Mouse (Mus musculus): ENCODE measurements around the gene Negr1.
A peak's percentile ranks its signal among the peaks of the same experiment; 100 is the strongest.

Gene Negr1

DNA sequence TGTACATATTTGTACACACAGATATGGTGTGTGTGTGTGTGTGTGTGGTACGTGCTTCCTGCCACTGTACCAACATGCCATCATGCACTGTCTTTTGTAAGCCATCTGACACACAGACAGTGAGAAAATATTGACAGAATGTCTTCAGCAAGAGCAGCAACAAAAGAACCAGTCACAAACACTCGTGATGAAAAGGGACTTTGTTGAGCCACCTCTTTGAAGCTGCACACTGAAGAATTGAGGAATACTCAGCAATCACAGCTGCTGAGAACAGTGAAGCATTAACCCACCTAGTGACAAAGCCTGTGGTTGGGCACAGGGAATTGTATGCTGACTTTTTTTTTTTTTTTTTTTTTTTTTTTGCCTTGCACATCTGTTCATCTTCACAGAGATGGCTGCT is 558.3 kb downstream of the Negr1 start:
- DNase-seq = no peak

DNA sequence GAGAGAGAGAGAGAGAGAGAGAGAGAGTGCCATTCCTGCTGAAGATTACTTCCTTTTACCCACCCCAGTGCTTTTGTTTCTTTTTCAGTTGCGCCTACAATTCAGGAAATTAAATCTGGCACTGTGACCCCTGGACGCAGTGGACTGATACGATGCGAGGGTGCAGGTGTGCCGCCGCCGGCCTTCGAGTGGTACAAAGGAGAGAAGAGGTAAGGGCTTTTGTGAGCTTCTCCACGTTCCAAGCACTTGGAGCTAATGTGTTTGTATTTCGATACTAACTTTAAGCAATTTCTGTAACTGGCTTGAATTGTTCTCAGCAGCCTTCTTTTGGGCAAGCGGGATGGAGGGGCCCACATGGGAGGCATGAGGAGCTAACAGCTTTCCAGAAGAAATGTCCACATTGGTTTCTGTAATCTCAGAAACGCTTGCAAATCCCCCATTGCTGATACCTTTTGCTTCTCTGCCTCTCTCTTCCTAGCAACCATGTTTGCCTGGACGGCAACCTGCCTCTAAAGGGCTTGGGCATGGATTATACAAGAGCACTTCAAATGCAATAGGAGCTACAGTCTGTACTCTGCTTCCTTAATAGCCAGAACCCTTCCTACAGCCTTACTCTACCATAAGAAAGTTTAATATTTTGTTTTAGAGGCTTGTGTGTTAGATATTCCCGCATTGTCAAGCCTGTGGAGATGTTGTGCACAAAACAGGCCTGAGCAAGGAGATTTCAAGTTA is 584.7 kb downstream of the Negr1 start:
- DNase-seq = no peak

DNA sequence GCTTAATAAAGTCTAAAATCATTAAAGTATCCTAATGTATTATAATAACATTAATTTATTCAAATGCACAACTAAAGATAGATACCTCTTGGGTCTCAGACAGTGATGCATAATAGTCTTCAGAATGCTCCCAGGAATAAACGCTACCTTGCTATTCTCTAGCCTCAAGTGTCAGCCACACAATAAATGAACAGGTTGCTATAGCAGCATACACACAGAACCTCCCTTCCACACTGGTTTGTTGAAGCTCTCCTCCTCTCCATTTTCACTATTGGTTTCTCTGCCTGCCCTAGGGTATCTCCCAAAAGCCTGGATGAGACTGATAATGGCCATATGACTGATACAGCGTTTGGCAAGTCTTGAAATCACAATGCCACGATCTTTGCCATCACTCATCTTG is 593.3 kb downstream of the Negr1 start:
- DNase-seq = no peak

DNA sequence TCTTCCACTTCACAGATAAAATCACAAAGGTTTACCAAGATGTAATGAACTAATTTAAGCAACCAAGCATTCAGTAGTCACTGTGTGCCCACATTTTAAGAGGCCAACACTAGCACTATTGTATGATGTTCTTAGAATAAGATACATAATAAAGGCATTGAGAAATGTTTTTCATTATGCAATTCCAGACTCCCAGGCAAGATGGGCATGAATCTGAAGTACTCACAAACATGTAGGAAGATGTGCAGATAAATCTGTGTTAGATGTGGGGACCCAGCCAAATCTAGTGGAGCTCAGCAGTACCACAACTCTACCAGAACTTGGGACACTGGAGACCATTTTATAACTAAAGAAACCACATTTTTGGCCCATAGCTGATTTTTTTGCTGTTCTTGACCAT is 593.9 kb downstream of the Negr1 start:
- no peak for DNase-seq

DNA sequence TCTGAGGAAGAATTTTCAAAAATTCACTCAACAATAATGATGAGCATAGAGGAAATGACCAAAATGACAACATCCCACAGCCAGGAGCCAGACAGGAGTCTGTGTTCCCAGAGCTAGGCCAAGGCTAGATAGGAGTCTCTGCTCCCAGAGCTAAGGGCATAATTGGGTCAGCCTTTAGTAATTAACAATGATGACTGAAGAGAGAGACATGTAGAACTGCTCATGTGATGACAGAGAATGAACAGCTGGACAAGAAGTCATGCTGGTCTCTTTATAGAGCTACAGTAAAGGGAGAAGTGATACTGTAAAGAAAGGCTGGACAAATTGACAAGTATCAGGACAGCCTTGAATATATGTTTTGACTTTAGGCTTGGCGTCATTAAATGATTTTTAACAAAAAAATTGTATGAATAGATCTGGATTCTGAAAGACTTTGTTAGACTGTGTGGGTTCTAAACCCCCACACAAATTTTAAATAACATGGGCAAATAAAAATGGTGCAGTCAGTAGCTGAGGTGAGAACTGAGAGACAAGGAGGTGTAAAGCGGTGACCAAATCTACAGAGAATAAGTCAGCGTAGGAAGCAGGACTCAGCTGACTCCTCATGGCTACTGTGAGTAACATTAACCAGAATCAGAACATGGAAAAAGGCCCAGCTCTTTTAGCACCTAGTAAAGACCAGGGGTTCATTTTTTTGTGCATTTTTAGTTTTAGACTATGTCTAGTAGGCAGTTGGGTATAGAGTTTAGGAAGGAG is 603.4 kb downstream of the Negr1 start:
- DNase-seq = no peak

DNA sequence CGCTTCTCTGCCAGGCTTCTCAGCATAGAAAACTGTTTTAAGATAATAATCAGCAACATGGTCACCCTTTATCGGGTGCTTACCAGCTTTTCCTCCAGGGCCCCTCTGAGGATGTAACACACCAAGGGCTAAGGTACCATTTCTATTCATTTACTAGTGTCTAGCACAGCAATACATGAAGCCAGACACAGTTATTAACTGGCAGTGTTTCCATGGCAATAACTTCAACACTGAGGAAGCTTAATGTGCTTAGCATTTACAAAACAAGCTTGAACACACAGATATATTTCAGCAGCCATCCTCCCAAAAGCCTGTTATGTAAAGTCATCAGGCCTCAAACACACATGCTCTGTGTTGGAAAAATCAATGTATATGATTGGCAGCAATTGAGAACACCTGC is 620.4 kb downstream of the Negr1 start:
- DNase-seq = no peak

DNA sequence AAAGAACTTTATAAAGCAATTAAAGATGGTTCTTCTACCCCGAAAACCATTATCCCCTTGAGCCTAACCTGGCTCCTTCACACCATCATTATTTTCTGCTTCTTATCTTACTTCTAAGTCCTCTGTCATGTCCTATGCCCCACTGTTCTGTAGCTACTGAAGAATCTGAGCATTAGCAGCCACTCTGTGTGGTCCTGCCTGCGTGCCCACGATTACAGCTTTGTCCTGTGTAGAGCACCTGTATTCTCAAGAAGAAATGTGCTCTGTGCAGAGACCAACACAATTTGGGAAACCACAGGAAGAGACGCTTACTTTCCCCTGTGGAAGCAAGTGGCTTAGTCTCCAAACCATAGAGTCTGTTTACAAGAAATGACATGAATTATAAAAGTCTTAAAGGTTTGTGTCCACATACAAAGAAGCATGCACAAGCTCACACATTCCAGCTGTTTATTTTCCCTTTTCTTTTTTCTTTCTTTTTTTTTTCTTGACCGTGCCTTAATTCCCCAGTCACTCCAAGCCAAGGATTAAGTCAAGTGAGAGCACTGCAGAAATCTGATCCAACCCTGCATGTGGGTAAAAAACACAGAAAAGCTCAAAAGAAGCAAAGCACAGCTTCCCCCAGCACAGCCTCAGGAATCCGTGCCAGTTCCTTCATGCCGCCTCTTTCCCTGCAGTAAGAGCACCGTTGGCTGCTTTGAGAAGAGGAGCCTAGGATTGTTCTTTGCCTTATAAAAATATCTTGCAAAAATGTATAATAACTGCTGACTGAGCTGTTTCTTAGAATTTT is 627.5 kb downstream of the Negr1 start:
- no peak for DNase-seq

DNA sequence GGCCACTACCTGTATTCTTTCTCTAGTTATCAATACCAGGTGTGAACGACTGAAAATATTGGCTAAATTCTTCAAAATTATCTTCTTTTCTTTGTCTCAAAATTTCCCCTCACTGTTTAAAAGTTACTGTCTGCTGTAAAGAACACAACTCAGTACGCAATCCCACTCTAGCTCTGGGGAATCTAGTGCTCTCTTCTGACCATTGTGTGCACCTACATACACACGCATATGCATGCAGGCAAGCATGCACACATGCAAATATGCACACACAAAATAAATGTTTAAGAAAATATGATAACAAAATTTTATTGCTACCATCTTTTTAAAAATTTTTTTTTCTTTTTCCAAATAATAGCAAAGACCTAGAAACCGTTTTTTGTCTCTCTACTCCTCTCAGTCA is 628.2 kb downstream of the Negr1 start:
- DNase-seq = no peak

DNA sequence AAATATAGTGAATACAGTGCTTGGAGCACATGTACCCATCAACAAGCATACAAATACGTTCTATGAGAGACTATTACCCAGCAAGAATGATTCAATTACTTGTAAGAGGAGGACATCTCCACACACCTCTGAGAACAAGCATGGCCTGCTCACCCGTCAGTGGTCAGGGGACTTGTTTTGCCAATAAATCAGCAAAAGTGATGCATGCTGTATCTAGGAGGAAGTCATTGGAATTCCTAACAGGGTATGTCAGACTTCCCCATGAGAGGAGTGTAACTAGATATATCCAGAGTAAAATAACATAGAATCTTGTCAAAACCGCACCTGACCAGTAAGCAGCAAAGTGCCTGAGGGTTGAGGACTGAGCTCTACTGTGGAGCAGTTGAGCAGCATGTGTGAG is 629.0 kb downstream of the Negr1 start:
- DNase-seq = no peak

DNA sequence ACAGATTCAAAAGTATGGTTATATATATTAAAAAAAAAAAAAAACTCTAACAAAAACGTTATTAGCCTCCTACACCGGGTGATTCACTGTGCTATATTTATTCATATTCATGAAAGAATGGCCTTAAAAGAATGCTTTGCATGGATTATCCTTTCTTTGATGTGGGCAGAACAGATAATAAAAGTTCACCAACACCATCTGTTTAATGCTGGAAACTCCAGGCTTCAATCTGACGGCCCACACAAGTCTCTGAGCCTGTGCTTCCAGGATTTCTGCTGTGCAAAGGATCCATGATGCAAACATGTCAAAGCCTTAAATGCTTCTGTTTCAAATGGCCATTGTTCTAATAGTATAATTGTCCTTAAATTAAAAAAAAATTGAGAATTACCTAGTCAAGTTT is 630.4 kb downstream of the Negr1 start:
- no peak for DNase-seq

DNA sequence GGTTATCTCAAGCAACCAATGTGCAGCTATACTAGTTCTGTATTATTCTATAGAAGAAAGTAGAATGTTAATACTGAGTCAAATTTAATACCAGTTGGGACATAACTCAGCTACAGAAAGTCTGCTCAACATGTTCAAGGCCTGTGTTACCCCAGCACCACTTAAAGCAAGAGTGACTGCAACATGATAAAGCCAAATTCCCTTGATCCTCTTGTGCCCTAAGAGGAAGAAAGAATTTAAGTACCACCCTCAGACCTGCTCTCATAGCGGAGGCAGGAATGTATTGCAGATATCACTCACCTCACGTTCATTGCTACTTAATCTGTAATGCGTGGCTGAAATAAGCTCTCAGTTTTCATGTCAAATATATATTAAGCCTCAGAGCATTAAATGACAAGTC is 631.5 kb downstream of the Negr1 start:
- DNase-seq = no peak

DNA sequence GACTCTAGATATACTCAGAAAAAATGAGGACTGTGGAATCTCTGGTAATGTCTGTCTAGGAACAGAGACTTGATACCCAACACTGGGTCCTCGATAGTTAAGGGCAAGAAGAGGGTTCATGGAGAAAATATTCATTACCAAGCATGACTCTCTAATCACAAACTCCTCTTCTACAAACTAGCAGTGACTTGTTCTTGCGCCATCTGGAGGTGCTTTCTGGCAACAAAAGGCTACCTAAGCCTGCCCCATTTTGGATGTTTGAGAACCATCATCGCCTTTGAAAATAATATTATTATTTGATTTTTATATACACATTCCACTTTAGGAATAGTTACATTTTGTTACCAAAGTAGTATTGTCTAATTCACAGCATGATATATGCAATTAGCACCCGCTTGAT is 637.1 kb downstream of the Negr1 start:
- DNase-seq = no peak

DNA sequence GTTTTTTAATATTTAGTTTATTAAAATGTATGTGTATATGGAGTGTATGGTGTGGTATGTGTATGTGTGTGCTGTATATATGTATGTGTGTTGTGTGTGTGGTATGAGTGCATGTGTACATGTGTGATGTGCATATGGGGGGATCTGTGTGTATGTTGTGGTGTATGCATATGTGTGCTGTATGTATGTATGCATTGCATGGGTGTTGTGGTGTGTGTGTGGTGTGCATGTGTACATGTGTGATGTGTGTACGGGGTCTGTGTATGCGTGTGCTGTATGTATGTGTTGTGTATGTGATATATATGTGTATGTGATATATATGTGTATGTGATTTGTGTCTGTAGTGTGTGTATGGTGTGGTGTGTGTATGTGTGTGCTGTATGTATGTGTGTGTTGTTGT is 640.1 kb downstream of the Negr1 start:
- no peak for DNase-seq

DNA sequence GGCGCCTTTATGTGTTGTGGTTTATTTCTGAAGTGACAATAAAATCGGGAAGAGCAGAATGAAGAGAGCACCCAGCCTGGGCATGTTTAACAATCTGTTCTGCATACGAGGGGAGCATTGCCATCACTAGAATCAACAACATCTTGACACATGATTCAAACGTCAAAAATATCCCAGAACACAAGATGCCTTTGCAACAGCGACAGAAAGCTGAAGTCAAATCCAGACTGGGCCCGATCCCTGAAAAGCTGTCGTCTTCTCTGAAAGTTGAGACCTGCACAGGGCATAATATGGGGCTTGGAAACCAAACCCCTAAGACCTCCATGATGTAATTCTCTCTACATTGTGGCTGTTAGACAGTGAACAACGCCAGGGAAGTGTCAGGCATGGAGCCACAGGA is 642.0 kb downstream of the Negr1 start:
- DNase-seq = no peak

DNA sequence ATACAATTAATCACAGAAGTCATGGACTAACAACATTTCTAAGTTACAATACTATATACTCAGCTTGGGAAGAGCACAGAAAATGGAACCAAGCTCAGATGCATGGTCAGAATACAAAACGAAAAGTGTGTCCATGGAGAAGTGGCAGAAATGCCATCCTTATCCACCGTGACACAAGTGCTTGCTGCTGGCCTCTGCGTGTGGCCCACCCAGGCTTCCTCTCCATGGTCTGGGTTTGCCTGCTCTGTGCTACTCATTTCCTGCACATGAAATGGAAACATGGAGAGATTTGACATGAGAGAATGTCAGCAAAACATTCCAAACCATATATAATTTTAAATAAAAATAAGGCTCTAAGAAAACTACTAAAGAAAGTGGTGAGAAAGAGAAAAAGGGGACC is 645.2 kb downstream of the Negr1 start:
- no peak for DNase-seq

DNA sequence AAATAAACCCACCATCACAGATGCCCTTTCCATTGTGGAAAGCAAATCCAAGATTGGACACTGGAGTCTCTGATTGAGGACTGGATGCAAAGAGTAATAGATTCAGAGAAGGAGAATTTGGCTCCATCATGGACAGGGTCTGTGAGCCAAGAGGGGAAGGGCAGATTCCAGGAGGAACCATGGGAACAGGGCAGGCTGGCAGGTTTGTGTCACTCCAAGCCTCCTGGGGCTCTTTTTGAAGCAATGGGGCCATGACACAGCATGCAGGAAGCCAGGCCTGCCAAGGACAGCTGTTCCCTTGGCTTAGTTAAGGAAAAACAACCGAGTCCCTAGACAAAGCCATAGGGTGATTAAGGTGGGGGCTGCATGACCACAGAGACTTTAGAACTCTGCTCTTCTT is 647.4 kb downstream of the Negr1 start:
- DNase-seq = peak; percentile 50

DNA sequence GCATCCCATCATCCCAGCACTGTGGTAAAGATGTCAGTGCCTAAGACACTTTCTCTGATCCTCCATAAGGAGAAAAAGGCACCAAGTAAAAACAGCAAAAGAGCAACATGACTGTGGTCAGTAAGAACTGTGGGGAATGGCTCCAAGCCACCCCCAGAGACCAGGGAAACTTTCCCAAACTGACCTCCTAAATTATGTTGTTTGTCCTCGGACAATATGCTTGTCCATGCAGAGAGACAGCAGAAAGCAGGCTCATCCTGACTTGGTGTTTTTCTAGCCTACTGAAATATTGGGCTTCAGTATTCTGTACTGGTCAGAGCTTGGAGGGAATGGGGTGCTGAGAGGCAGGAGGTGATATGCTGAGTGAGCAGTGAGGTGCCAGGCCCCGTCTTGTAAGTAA is 647.8 kb downstream of the Negr1 start:
- peak; percentile 33 for DNase-seq

DNA sequence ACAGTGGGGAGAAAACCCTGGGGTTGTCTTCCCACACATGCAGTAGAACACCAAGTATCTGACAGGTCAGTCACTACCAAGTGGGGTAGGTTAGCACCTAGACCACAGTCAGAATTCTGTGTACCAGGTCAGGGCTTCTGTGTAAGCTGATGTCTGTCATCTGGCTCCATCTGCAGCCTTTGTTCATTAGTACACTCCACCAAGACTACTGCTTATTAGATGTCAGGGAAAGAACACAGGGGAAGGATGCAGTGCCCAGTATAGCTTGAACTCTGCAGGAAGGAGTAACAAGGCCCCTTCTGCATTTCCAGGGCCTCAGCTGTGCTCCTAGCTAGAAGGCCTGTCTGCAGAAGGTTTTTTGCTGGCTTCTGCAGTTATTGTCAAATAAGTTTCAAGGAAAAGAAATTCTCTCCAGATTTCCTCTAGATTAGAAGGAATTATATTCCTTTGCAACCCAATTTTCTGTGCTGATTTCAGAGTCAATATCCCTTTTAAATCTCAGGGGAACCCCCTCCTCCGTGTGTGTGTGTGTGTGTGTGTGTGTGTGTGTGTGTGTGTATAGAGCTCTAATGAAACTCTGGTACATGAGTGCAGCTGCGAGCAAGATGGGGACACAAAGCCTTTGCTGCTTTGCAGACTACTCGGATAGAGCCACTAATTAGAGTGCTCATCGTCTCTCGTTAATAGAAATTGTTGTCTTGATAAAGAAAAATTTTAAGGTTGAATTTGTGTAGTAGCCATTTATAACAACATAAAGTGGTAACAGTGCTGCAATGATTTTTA is 654.5 kb downstream of the Negr1 start:
- peak; percentile 18 for DNase-seq

DNA sequence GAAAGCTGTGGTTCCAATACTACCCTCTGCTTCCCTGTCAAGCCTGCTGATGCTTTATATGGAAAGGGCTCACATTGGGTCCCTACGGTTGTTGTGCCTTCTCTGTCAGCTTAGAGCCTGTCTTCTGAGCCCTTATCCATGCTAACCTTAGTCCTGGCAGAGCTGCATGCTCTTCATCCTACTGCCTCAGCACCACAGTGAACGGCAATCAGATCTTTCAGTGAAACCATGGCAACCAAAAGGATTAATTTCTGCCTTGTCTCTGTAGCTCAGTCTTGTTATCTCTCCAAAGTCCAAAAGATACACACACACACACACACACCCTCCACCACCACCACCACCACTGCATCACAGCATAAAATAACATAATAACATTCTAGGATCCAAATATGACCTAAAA is 656.2 kb downstream of the Negr1 start:
- no peak for DNase-seq

DNA sequence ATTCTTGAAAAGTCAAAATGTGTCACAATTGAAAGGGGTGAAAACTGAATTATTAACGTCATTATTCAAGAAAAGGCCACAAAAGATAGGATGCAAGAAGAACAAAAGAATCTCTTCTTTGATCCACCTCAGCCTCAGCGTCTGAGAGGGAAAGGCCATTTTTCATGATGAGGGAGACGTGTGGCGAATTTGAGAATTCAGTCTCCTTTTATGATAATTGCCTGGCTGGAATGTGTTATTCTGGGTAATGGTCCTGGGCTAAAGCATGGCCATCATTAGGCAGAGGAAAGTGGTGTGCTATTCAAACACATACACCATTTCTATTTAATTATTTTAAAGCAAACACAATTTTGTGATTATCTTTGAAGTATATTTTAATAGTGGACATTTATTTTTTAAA is 663.3 kb downstream of the Negr1 start:
- DNase-seq = no peak

DNA sequence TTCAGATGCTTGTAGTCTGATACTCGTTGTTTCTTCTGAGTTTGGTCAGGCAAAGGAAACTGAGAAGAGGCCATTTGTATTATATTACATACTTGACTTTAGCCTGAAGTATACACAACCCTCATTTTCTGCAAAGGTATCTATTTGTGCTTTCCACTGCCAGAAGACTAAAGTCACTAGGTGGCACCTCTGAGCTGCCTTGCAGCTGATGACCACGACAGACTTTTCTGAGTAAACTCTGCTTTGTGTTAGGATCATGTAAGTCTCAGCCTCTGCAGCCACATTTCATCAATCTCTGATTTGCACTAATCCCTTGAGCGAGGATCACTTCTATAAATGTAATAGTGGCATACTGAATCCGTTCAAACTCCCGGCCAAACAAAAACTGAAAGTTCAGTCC is 671.1 kb downstream of the Negr1 start:
- DNase-seq = peak; percentile 61

DNA sequence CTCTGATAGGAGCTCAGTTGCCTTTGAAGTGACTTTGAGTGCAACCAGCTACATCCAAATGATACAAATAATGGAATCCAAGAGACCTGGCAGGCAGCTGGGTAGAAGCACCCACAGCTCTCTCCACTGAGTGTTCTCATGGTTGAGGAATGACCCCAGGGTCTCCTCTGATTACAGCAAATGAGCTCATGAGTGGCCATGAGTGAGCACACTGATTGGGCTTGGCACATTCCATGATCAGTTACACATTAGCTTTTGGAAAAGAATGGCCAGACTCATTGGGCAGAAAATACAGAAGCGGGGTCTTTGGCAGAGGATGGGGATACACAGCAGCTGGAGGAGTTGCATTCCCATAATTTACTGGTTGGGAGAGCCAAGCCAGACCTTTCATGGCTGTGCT is 678.6 kb downstream of the Negr1 start:
- DNase-seq = no peak

DNA sequence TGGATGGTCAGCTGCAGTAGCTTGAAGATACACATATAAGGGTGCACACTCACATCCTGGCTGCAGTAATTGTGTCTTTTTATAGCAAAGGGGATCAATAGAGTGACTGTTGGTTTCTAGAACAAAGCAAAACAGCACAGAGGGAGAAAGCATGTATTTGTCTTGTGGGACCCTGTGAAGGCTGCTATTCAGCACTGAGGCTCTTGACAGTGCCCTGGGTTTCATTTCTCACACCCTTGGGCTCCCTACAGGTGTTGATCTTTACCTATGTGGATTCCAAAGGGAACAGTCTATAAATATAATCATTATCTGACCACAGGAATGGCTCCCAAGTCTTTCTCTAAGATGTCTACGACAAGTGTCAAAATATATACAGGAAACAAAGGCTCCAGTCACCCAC is 693.9 kb downstream of the Negr1 start:
- DNase-seq = no peak

Measured in kidney, postnatal 10 days (tissue).